Mouse (Mus musculus) CD4-positive, CD25-positive, alpha-beta regulatory T cell, adult 4 months (primary cell): ENCODE data around the gene Kti12. TPM values are rescaled to one million over a fixed set of nuclear protein-coding genes. Genes with fewer than 3 reads are reported as not detected.

Experiments
- ATAC-seq: one replicate; pipeline ENCODE4 v1.8.0; 2017
- polyA plus RNA-seq, 2 experiments: library from polyadenylated mRNA; unstranded; fragments of 100-300 nt; shearing (Covaris generic); gene quantifications; one replicate each; pipeline ENCODE4 v1.2.1; 2017

Gene Kti12
- polyA plus RNA-seq, 2 experiments from 2014 or later, result 8.1 to 13.5 TPM

- peak; percentile 58 for ATAC-seq
Measured at GRCm38 (mm10) chr4:108869730-108870374, 22.3 kb downstream of the Kti12 start.

GRCm38 (mm10) chr4:108873746-108874145 lies 26.2 kb downstream of the Kti12 start:
- ATAC-seq, result no peak

GRCm38 (mm10) chr4:108877901-108878300 lies 30.3 kb downstream of the Kti12 start:
- no peak for ATAC-seq

DNA sequence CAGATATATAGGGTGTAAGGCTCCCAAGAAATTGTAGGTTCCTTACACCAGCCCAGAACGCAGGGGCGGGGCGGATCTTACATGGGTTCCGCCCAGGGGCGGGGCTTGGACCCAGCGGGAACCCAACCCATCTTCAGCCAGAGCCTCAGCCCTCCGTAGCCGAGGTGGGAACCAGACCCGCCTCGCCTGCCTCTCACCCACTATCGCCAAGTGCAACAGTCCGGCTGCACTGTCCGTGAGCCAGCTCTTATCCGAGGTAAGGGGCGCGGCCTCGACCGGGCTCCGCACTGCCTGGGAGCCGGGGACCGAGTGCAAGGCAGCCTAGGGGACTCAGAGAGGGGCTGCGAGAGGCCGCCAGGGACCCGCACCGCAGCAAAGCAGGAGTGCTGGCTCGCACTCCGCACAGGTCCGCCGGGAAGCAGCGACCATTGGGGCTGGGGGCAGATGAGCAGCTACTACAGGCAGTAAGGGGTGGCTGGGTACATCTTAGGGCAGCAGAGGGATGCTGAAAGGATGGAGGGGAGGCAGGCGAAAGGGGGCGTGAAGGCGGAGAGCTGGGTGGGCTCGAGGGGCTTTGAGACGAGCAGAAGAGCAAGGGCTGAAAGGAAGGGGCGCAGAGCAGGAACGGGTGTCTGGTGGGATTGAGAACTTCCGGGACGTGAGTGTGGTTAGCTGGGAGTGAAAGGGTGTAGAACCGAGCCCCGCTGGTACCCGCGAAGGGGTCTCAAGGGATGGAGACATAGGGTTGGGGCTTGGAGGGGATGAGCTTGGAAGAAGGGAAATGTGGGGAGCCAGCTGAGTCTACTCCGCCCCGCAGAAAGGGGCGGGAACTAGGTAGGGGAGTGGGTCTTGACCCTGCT lies 31.6 kb downstream of the Kti12 start, which contains the start of gene Rab3b:
Rab3b (plus strand) TSS at position 101 of the 860 bp plus-strand sequence.
- ATAC-seq, result peak; percentile 64

GRCm38 (mm10) chr4:108883815-108884214 lies 36.2 kb downstream of the Kti12 start:
- no peak for ATAC-seq

DNA sequence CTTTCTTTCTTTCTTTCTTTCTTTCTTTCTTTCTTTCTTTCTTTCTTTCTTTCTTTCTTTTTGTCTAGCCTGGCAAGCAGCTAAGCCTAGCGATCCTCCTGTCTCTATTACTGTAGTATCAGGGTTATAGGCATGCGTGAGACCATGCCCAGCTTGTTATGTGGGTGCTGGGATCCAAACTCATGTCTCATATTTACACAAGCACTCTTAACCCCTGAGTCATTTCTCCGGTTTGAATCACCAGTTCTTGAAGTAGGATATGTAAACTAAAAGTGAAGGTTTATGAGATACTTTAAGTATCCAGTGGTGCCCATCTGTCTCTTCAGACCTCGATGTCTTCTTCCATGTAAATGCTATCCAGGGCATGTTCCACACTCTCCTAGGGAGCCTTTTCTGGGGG lies 39.9 kb downstream of the Kti12 start:
- no peak for ATAC-seq

GRCm38 (mm10) chr4:108890876-108891275 lies 43.3 kb downstream of the Kti12 start:
- no peak for ATAC-seq

Other genes with a start within 250 kb of the Kti12 start
- 10 to 100 TPM; 31.4 to 62.3 TPM for gene Cc2d1b, start 227.8 kb upstream of the Kti12 start, polyA plus RNA-seq
- gene 3110021N24Rik, start 128.1 kb upstream of the Kti12 start, polyA plus RNA-seq, result not detected
- gene Zfyve9, start 67.0 kb upstream of the Kti12 start, polyA plus RNA-seq, result 1 to 10 TPM in 1 of 2 experiments, under 1 TPM in 1; 0.87 to 1.6 TPM
- gene Btf3l4, start 14.2 kb upstream of the Kti12 start, polyA plus RNA-seq, result 10 to 100 TPM; 47.5 to 65.2 TPM
- gene Txndc12, start 13.2 kb upstream of the Kti12 start, polyA plus RNA-seq, result 10 to 100 TPM; 58.1 to 68.8 TPM
- not detected for gene A730015C16Rik, start 834 bp downstream of the Kti12 start, polyA plus RNA-seq
- gene Rab3b, start 31.3 kb downstream of the Kti12 start, polyA plus RNA-seq, result not detected
- gene Nrd1, start 152.9 kb downstream of the Kti12 start, polyA plus RNA-seq, result 10 to 100 TPM; 63.9 to 98.2 TPM